Mouse (Mus musculus) cortical plate, adult 2 months (tissue): ENCODE results near the gene Stat2.

ENCODE experiments used
- CTCF ChIP-seq: fragments of 200-500 bp; IDR thresholded peaks from 2 replicates; pipeline ENCODE4 v1.5.1; 2011; ENCODE audit warnings: mild to moderate bottlenecking, control low read depth, low read length; ENCODE audit not compliant: insufficient read depth; ENCODE audit errors: extremely low read depth
- POLR2A ChIP-seq: fragments of 200-500 bp; IDR thresholded peaks from 2 replicates; pipeline ENCODE4 v1.6.1; 2011; ENCODE audit warnings: mild to moderate bottlenecking, low read length, control low read depth; ENCODE audit not compliant: insufficient read depth; ENCODE audit errors: extremely low read depth

DNA sequence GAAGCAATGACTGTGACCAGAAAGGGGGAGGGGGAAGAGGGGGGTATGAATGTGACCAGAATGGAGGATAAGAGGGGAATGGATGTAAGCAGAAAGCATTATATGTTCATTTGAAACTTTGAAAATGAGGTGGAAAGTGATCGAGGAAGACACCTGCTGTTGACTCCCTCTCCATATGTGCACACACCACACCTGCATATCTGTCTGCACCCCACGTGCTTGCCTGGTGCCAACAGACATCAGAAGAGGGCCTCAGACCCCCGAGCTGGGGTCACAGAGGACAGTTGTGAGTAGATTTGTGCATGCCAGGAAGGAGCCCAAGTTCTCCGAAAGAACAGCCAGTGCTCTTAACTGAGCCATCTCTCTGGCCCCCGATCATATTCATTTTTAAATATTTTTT, 10.4 kb upstream of the Stat2 start:
- TF ChIP-seq CTCF (no peak), POLR2A (no peak)
